Mouse (Mus musculus): ENCODE measurements around the gene Hist1h2bm. TPM values are rescaled to one million over a fixed set of nuclear protein-coding genes. Genes with fewer than 3 reads are reported as not detected.
"Not testable (repeated sequence)": the region's sequence is repeated elsewhere in the genome, so short reads cannot be mapped to it uniquely, and the experiment has no call there.

Gene Hist1h2bm
- 0.24 and 0.38 TPM in 2 replicates for polyA plus RNA-seq (2012; rRNA removed)

- WGBS = 1% methylated on average over 37 of the region's 37 CpGs
- peak within 1 kb of the TSS; percentile 77 for H3K4me3 ChIP-seq (ENCODE audit: insufficient read depth, low read depth, low read length)
- H3K27ac ChIP-seq (ENCODE audit: insufficient read depth, low read depth, low read length) = not testable (repeated sequence)
Measured at GRCm38 (mm10) chr13:21721757-21722372, at the start of gene Hist1h2bm. Gene Hist1h2bm (plus strand): TSS chr13:21722044.

GRCm38 (mm10) chr13:21677305-21677704 is 44.5 kb upstream of the Hist1h2bm start, which contains the start of gene Olfr1360:
Gene Olfr1360 (minus strand): TSS chr13:21677405.
- no peak for DNase-seq
- Histone ChIP-seq H3K27me3 (replicated peaks; ENCODE audit: control insufficient read depth, insufficient read depth, low read length) (no peaks in the 10 kb centered on the region), H3K4me1 (ENCODE audit: control insufficient read depth, insufficient read depth, low read length) (no peaks in the 10 kb centered on the region), H3K4me3 (ENCODE audit: insufficient read depth, low read depth, low read length) (no peak within 1 kb of the TSS), H3K27ac (ENCODE audit: insufficient read depth, low read depth, low read length) (no peak within 1 kb of the TSS), H3K36me3 (ENCODE audit: control insufficient read depth, insufficient read depth, low read length) (no peaks in the 10 kb centered on the region)
- TF ChIP-seq CTCF (conservative IDR thresholded peaks at IDR 0.05; ENCODE audit: insufficient read depth, insufficient read length, low read depth, low read length) (no peak), POLR2A (IDR thresholded peaks at IDR 0.05; ENCODE audit: low read depth, low read length) (no peak)
- 75% methylated on average over 2 of the region's 2 CpGs for WGBS

More at GRCm38 (mm10) chr13:21721757-21722372, at the start of gene Hist1h2bm:
- TF ChIP-seq POLR2A (IDR thresholded peaks at IDR 0.05; ENCODE audit: low read depth, low read length) = peak; percentile 24
- not testable (repeated sequence) for H3K27me3 ChIP-seq (replicated peaks; ENCODE audit: control insufficient read depth, insufficient read depth, low read length); H3K36me3 ChIP-seq (ENCODE audit: control insufficient read depth, insufficient read depth, low read length); H3K4me1 ChIP-seq (ENCODE audit: control insufficient read depth, insufficient read depth, low read length)
- peak; percentile 82 for DNase-seq

GRCm38 (mm10) chr13:21697811-21698210 is 24.0 kb upstream of the Hist1h2bm start, which contains the start of gene Olfr1359:
Gene Olfr1359 (plus strand): TSS chr13:21698111.
- Histone ChIP-seq H3K4me1 (ENCODE audit: control insufficient read depth, insufficient read depth, low read length) (no peaks in the 10 kb centered on the region), H3K27me3 (replicated peaks; ENCODE audit: control insufficient read depth, insufficient read depth, low read length) (no peaks in the 10 kb centered on the region; the same call in 1 of the 2 replicates), H3K4me3 (ENCODE audit: insufficient read depth, low read depth, low read length) (no peak within 1 kb of the TSS), H3K27ac (ENCODE audit: insufficient read depth, low read depth, low read length) (no peak within 1 kb of the TSS), H3K36me3 (ENCODE audit: control insufficient read depth, insufficient read depth, low read length) (no peaks in the 10 kb centered on the region)
- TF ChIP-seq CTCF (conservative IDR thresholded peaks at IDR 0.05; ENCODE audit: insufficient read depth, insufficient read length, low read depth, low read length) = no peak
- TF ChIP-seq POLR2A (IDR thresholded peaks at IDR 0.05; ENCODE audit: low read depth, low read length) = no peak
- no peak for DNase-seq

GRCm38 (mm10) chr13:21706669-21707068 is 15.2 kb upstream of the Hist1h2bm start:
- H3K27ac ChIP-seq (ENCODE audit: insufficient read depth, low read depth, low read length) = no peak overlapping the region
- no peak for TF ChIP-seq POLR2A (IDR thresholded peaks at IDR 0.05; ENCODE audit: low read depth, low read length)
- no peak for TF ChIP-seq CTCF (conservative IDR thresholded peaks at IDR 0.05; ENCODE audit: insufficient read depth, insufficient read length, low read depth, low read length)
- no peaks in the 10 kb centered on the region for H3K36me3 ChIP-seq (ENCODE audit: control insufficient read depth, insufficient read depth, low read length)
- H3K27me3 ChIP-seq (replicated peaks; ENCODE audit: control insufficient read depth, insufficient read depth, low read length) = no peaks in the 10 kb centered on the region
- no peaks in the 10 kb centered on the region for H3K4me1 ChIP-seq (ENCODE audit: control insufficient read depth, insufficient read depth, low read length)
- DNase-seq = no peak
- WGBS = 67% methylated on average over 4 of the region's 4 CpGs
- no peak overlapping the region for H3K4me3 ChIP-seq (ENCODE audit: insufficient read depth, low read depth, low read length)

- peak overlapping the region; percentile 71 for H3K4me3 ChIP-seq (ENCODE audit: insufficient read depth, low read depth, low read length)
- no peaks in the 10 kb centered on the region for H3K27me3 ChIP-seq (replicated peaks; ENCODE audit: control insufficient read depth, insufficient read depth, low read length)
- H3K36me3 ChIP-seq (ENCODE audit: control insufficient read depth, insufficient read depth, low read length) = no peaks in the 10 kb centered on the region
- TF ChIP-seq POLR2A (IDR thresholded peaks at IDR 0.05; ENCODE audit: low read depth, low read length) (no peak), CTCF (conservative IDR thresholded peaks at IDR 0.05; ENCODE audit: insufficient read depth, insufficient read length, low read depth, low read length) (peak; percentile 76)
- under 1% methylated on average over 32 of the region's 32 CpGs for WGBS
- peak; percentile 92 for DNase-seq
- peak overlapping the region; percentile 17; the same call in 1 of the 2 replicates for H3K27ac ChIP-seq (ENCODE audit: insufficient read depth, low read depth, low read length)
- H3K4me1 ChIP-seq (ENCODE audit: control insufficient read depth, insufficient read depth, low read length) = peaks cover 5% of the 10 kb centered on the region; the same call in 1 of the 2 replicates
Measured at GRCm38 (mm10) chr13:21710031-21710711, 11.7 kb upstream of the Hist1h2bm start.

GRCm38 (mm10) chr13:21710821-21711525 is 10.9 kb upstream of the Hist1h2bm start:
- H3K4me1 ChIP-seq (ENCODE audit: control insufficient read depth, insufficient read depth, low read length) = peaks cover 8% of the 10 kb centered on the region; the same call in 1 of the 2 replicates
- TF ChIP-seq CTCF (conservative IDR thresholded peaks at IDR 0.05; ENCODE audit: insufficient read depth, insufficient read length, low read depth, low read length) = no peak
- TF ChIP-seq POLR2A (IDR thresholded peaks at IDR 0.05; ENCODE audit: low read depth, low read length) = no peak
- no peak overlapping the region for H3K27ac ChIP-seq (ENCODE audit: insufficient read depth, low read depth, low read length)
- H3K27me3 ChIP-seq (replicated peaks; ENCODE audit: control insufficient read depth, insufficient read depth, low read length) = no peaks in the 10 kb centered on the region
- whole genome bisulfite sequencing = 6% methylated on average over 22 of the region's 22 CpGs
- H3K36me3 ChIP-seq (ENCODE audit: control insufficient read depth, insufficient read depth, low read length) = no peaks in the 10 kb centered on the region
- peak; percentile 84 for DNase-seq
- peak overlapping the region; percentile 49 for H3K4me3 ChIP-seq (ENCODE audit: insufficient read depth, low read depth, low read length)

- 42% methylated on average over 4 of the region's 4 CpGs for WGBS
- peaks cover 8% of the 10 kb centered on the region; the same call in 1 of the 2 replicates for H3K4me1 ChIP-seq (ENCODE audit: control insufficient read depth, insufficient read depth, low read length)
- no peaks in the 10 kb centered on the region for H3K36me3 ChIP-seq (ENCODE audit: control insufficient read depth, insufficient read depth, low read length)
- no peak overlapping the region for H3K27ac ChIP-seq (ENCODE audit: insufficient read depth, low read depth, low read length)
- H3K27me3 ChIP-seq (replicated peaks; ENCODE audit: control insufficient read depth, insufficient read depth, low read length) = no peaks in the 10 kb centered on the region
- DNase-seq = peak; percentile 4
- no peak for TF ChIP-seq CTCF (conservative IDR thresholded peaks at IDR 0.05; ENCODE audit: insufficient read depth, insufficient read length, low read depth, low read length)
- TF ChIP-seq POLR2A (IDR thresholded peaks at IDR 0.05; ENCODE audit: low read depth, low read length) = no peak
- no peak overlapping the region for H3K4me3 ChIP-seq (ENCODE audit: insufficient read depth, low read depth, low read length)
Measured at GRCm38 (mm10) chr13:21711698-21712097, 10.1 kb upstream of the Hist1h2bm start.

Measured in kidney, adult 2 months (tissue).